Mouse (Mus musculus) embryonic fibroblast, embryonic 13.5 days (primary cell): ENCODE measurements around the gene Timm29.
A peak's percentile ranks its signal among the peaks of the same experiment; 100 is the strongest.

Source experiments
- CTCF ChIP-seq: IDR thresholded peaks from 2 replicates; pipeline ENCODE4 v1.5.1; 2011; ENCODE audit warnings: mild to moderate bottlenecking, control low read depth, low read length, moderate library complexity, borderline replicate concordance; ENCODE audit not compliant: insufficient read depth
- POLR2A ChIP-seq: IDR thresholded peaks from 2 replicates; pipeline ENCODE4 v1.6.1; 2011; ENCODE audit warnings: low read depth, mild to moderate bottlenecking, control low read depth, low read length, moderate library complexity

DNA sequence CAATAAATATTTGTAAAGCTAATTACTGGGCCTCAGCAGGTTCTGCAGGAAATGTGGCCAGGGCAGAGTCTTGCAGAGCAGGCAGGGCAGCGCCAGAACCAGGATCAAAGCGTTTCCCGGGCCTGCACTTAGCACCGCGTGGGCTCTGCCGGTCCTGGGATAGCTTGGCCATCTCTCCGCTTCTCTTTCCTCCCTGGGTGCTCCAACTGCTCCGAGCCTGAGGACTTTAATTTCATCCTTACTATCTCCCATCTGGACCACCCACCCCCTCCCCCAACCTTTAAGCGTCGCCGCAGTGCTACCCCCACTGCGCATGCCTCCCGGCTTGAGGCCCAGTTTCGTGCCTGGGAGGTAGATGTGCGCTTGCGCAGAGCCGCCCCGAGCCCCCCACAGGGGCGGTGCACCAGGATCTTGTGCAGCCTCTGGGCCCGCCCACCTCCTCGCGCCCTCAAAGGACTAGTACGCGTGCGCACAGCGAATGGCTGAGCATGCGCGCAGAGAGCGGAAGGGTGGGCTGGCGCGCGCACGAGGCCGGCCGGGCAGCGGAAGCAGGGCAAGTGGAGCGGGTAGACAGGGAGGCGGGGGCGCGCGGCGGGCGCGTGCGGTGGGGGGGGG, 23.2 kb downstream of the Timm29 start, which contains the start of gene Smarca4:
- TF ChIP-seq CTCF (no peak), POLR2A (peak; percentile 90)
